Mouse (Mus musculus) liver, embryonic 14 days (tissue): Measurements from ENCODE around the gene Gm11042. TPM values are rescaled to one million over a fixed set of nuclear protein-coding genes. Genes with fewer than 3 reads are reported as not detected.

Source experiments
- polyA plus RNA-seq: library from polyadenylated mRNA; depleted of rRNA; stranded (reverse); fragments of >200 nt; gene quantifications from 2 replicates; pipeline ENCODE4 v1.2.3, GENCODE M21; 2012; rRNA removed

The Gm11042 gene
- not detected in 2 replicates for polyA plus RNA-seq

GRCm38 (mm10) chr12:74316344-74316973, at the start of gene Gm11042:
Gene Gm11042, minus strand, starts transcription at chr12:74316394.

